Mouse (Mus musculus) intestine, postnatal 0 days (tissue): ENCODE results near the gene Wfdc21. TPM values are rescaled to one million over a fixed set of nuclear protein-coding genes. Genes with fewer than 3 reads are reported as not detected.
A peak's percentile ranks its signal among the peaks of the same experiment; 100 is the strongest.

Experiments used
- ATAC-seq: fragments of 200-750 bp; cut with Nextera tagmentation; 2 replicates; pipeline ENCODE4 v1.8.0; 2017; ENCODE audit warnings: mild to moderate bottlenecking, moderate TSS enrichment, moderate library complexity
- H3K27ac ChIP-seq: fragments of 300-500 bp; sonication (generic); 2 replicates; pipeline ENCODE4 v1.5.1; 2014; ENCODE audit warnings: mild to moderate bottlenecking, low read depth, low read length, moderate library complexity
- H3K27me3 ChIP-seq: fragments of 300-500 bp; sonication (generic); replicated peaks from 2 replicates; pipeline ENCODE4 v1.6.1; 2014; ENCODE audit warnings: low read length, mixed read lengths; ENCODE audit not compliant: control insufficient read depth, insufficient read depth
- H3K36me3 ChIP-seq: fragments of 300-500 bp; sonication (generic); 2 replicates; pipeline ENCODE4 v1.6.1; 2014; ENCODE audit warnings: mild to moderate bottlenecking, moderate library complexity; ENCODE audit not compliant: control insufficient read depth, insufficient read depth
- H3K4me1 ChIP-seq: fragments of 300-500 bp; sonication (generic); replicated peaks from 2 replicates; pipeline ENCODE4 v1.6.1; 2014; ENCODE audit warnings: antibody characterized with exemption, low read length, mixed read lengths; ENCODE audit not compliant: control insufficient read depth, insufficient read depth
- H3K4me2 ChIP-seq: fragments of 300-500 bp; sonication (generic); replicated peaks from 2 replicates; pipeline ENCODE4 v1.6.1; 2014; ENCODE audit warnings: low read depth, mild to moderate bottlenecking, moderate library complexity
- H3K4me3 ChIP-seq: fragments of 300-500 bp; sonication (generic); 2 replicates; pipeline ENCODE4 v1.5.1; 2014; ENCODE audit warnings: low read depth, low read length
- H3K9ac ChIP-seq: fragments of 300-500 bp; sonication (generic); 2 replicates; pipeline ENCODE4 v1.6.1; 2014; ENCODE audit warnings: mild to moderate bottlenecking, low read depth, low read length
- H3K9me3 ChIP-seq: fragments of 300-500 bp; sonication (generic); 2 replicates; pipeline ENCODE4 v1.6.1; 2016; ENCODE audit warnings: mixed run types; ENCODE audit not compliant: control insufficient read depth
- CTCF ChIP-seq: sonication (generic); IDR thresholded peaks from 2 replicates; pipeline ENCODE4 v1.5.1; 2016; ENCODE audit warnings: low read depth, mild to moderate bottlenecking, control low read depth, antibody characterized with exemption, moderate library complexity
- WGBS: fragments of 180-500 bp; shearing (Covaris S2); extraction: QIAGEN DNeasy Blood & Tissue Kit; methylation state at CpG from one replicate; pipeline ENCODE4 v1.1.7; 2014; 5-methylcytosine and 5-hydroxymethylcytosine counted together
- polyA plus RNA-seq: library from polyadenylated mRNA; unstranded; fragments of >200 nt; fragmentation: Nextera tagmentation; extraction: Ambion mirVana; gene quantifications from 2 replicates; pipeline ENCODE4 v1.2.1, GENCODE M21; 2015

Wfdc21 gene
- polyA plus RNA-seq, 1 experiment from 2014 or later = not detected

DNA sequence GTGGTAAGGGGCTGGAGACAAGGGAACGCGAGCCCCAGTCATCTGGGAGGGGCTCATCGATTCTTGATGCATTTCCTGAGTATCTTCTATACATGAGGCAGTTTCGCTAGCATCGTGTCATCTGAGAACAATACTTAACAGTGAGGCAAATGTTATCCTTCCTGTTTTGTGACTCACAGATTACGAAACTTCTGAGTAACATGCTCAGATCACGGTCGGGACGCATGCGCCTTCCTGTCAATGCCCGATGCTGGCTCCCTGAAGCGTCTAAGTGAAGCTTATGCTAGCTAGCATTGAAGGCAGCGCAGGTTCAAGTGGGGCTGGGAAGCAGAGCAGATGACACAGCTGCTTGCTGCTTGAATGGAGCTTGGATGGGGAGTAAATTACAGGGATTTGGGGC is 42.5 kb downstream of the Wfdc21 start:
- TF ChIP-seq CTCF = no peak

DNA sequence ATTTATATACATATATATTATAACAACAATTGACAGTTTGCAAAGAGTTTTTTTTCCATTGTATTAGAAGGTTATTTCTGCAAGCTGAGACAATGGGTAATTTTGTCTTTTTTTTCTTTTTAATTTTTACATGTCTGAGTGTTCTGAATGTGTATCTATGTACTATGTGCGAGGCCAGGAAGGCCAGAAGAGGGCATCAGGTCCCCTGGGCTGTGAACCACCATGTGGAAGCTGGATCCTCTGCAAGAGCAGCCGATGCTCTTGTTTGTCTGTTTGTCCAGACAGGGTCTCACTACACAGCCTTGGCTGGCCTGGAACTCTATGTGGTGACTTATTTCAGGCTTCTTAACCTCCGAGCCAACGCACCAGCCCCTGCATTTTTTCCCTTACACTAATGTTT is 44.4 kb downstream of the Wfdc21 start:
- no peak overlapping the region for H3K4me3 ChIP-seq
- H3K9me3 ChIP-seq = no peaks in the 10 kb centered on the region
- H3K27ac ChIP-seq = no peak overlapping the region
- TF ChIP-seq CTCF = peak; percentile 33; the same call in 1 of the 2 replicates
- ATAC-seq = no peak
- WGBS = 64% methylated on average over 4 of the region's 4 CpGs
- H3K9ac ChIP-seq = no peak overlapping the region
- no peaks in the 10 kb centered on the region for H3K27me3 ChIP-seq
- H3K4me2 ChIP-seq = no peak overlapping the region
- 0 out of 2 replicates have a peak, but pooled peaks cover 4% of the 10 kb centered on the region for H3K4me1 ChIP-seq
- H3K36me3 ChIP-seq = no peaks in the 10 kb centered on the region

More for the DNA sequence above, 42.5 kb downstream of the Wfdc21 start:
- no peaks in the 10 kb centered on the region for H3K27me3 ChIP-seq
- 36% methylated on average over 13 of the region's 13 CpGs for WGBS
- H3K9me3 ChIP-seq = no peaks in the 10 kb centered on the region
- 0 out of 2 replicates have a peak, but pooled peaks cover 4% of the 10 kb centered on the region for H3K4me1 ChIP-seq
- H3K9ac ChIP-seq = no peak overlapping the region
- peak overlapping the region; percentile 21; the same call in 1 of the 2 replicates for H3K27ac ChIP-seq
- 0 out of 2 replicates have a peak overlapping the region, but pooled peaks have one; percentile 13 for H3K4me2 ChIP-seq
- peak; percentile 44; the same call in 1 of the 2 replicates for ATAC-seq
- H3K4me3 ChIP-seq = no peak overlapping the region
- no peaks in the 10 kb centered on the region for H3K36me3 ChIP-seq

- Histone ChIP-seq H3K4me3 (no peak overlapping the region), H3K27ac (peak overlapping the region; percentile 76), H3K27me3 (no peaks in the 10 kb centered on the region), H3K36me3 (no peaks in the 10 kb centered on the region), H3K4me1 (0 out of 2 replicates have a peak, but pooled peaks cover 4% of the 10 kb centered on the region), H3K9me3 (no peaks in the 10 kb centered on the region), H3K9ac (no peak overlapping the region), H3K4me2 (no peak overlapping the region)
- ATAC-seq = peak; percentile 96
- no peak for TF ChIP-seq CTCF
- WGBS = 35% methylated on average over 12 of the region's 12 CpGs
Measured at GRCm38 (mm10) chr11:83792316-83792914, 45.7 kb downstream of the Wfdc21 start.

DNA sequence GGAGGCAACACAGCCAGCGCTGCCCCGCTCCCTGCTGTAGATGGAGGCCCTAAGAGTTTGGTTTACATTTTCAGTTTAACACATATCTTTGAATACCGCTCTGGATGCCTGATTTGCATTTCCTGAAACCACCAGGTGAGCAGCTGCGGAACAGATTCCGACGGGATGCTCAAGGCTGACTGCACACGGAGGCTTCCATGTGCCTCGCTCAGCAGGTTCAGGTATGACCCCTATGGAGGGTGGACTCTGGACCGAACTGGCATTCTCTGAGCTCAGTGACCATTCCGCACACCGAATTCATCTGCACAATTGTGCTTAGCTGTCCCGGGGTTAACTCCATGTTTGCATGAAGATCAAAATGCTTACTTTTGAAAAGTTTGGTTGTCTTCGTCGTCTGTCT is 46.5 kb downstream of the Wfdc21 start:
- Histone ChIP-seq H3K9me3 (no peaks in the 10 kb centered on the region), H3K4me2 (0 out of 2 replicates have a peak overlapping the region, but pooled peaks have one; percentile 9), H3K36me3 (no peaks in the 10 kb centered on the region), H3K4me1 (0 out of 2 replicates have a peak, but pooled peaks cover 4% of the 10 kb centered on the region), H3K4me3 (no peak overlapping the region), H3K27ac (peak overlapping the region; percentile 76), H3K9ac (no peak overlapping the region), H3K27me3 (no peaks in the 10 kb centered on the region)
- TF ChIP-seq CTCF = no peak
- 58% methylated on average over 14 of the region's 14 CpGs for WGBS
- ATAC-seq = no peak

GRCm38 (mm10) chr11:83796112-83796511 is 49.4 kb downstream of the Wfdc21 start:
- no peaks in the 10 kb centered on the region for H3K9me3 ChIP-seq
- ATAC-seq = no peak
- H3K4me1 ChIP-seq = 0 out of 2 replicates have a peak, but pooled peaks cover 4% of the 10 kb centered on the region
- no peak overlapping the region for H3K4me2 ChIP-seq
- no peak for TF ChIP-seq CTCF
- no peak overlapping the region for H3K9ac ChIP-seq
- no peak overlapping the region for H3K4me3 ChIP-seq
- no peaks in the 10 kb centered on the region for H3K27me3 ChIP-seq
- no peaks in the 10 kb centered on the region for H3K36me3 ChIP-seq
- WGBS = 85% methylated on average over 6 of the region's 6 CpGs
- H3K27ac ChIP-seq = no peak overlapping the region

- no peak overlapping the region for H3K9ac ChIP-seq
- ATAC-seq = no peak
- no peak for TF ChIP-seq CTCF
- H3K27ac ChIP-seq = no peak overlapping the region
- H3K4me3 ChIP-seq = no peak overlapping the region
- H3K27me3 ChIP-seq = no peaks in the 10 kb centered on the region
- no peak overlapping the region for H3K4me2 ChIP-seq
- H3K36me3 ChIP-seq = no peaks in the 10 kb centered on the region
- 0 out of 2 replicates have a peak, but pooled peaks cover 2% of the 10 kb centered on the region for H3K4me1 ChIP-seq
- no peaks in the 10 kb centered on the region for H3K9me3 ChIP-seq
- 51% methylated on average over 10 of the region's 10 CpGs for WGBS
Measured at GRCm38 (mm10) chr11:83796980-83797608, 50.4 kb downstream of the Wfdc21 start.
